Mouse (Mus musculus) midbrain, postnatal 0 days (tissue): ENCODE results near the gene Yeats2. TPM values are rescaled to one million over a fixed set of nuclear protein-coding genes. Genes with fewer than 3 reads are reported as not detected.

Experiments used
- ATAC-seq: fragments of 200-750 bp; cut with Nextera tagmentation; 2 replicates; pipeline ENCODE4 v1.8.0; 2017; ENCODE audit warnings: moderate number of reproducible peaks, mild to moderate bottlenecking, moderate TSS enrichment, moderate library complexity; ENCODE audit not compliant: low FRiP score
- DNase-seq: peaks from one replicate; pipeline ENCODE4 v3.0.0-alpha.2; 2015; ENCODE audit warnings: low spot score
- H3K27ac ChIP-seq: fragments of 300-500 bp; sonication (generic); 2 replicates; pipeline ENCODE4 v1.5.1; 2014; ENCODE audit warnings: low read depth, mild to moderate bottlenecking, low read length, mixed read lengths
- H3K27me3 ChIP-seq: fragments of 300-500 bp; sonication (generic); 2 replicates; pipeline ENCODE4 v1.6.1; 2014; ENCODE audit warnings: low read length, control low read depth, mixed read lengths; ENCODE audit not compliant: insufficient read depth
- H3K36me3 ChIP-seq: fragments of 300-500 bp; sonication (generic); 2 replicates; pipeline ENCODE4 v1.6.1; 2014; ENCODE audit warnings: low read length, control low read depth, mixed read lengths; ENCODE audit not compliant: insufficient read depth
- H3K4me1 ChIP-seq: fragments of 300-500 bp; sonication (generic); 2 replicates; pipeline ENCODE4 v1.6.1; 2014; ENCODE audit warnings: mild to moderate bottlenecking, control low read depth, antibody characterized with exemption, low read length, mixed read lengths; ENCODE audit not compliant: insufficient read depth
- H3K4me2 ChIP-seq: fragments of 300-500 bp; sonication (generic); 2 replicates; pipeline ENCODE4 v1.6.1; 2014; ENCODE audit warnings: low read depth, mild to moderate bottlenecking, low read length, mixed read lengths; ENCODE audit not compliant: poor library complexity, severe bottlenecking
- H3K4me3 ChIP-seq: fragments of 300-500 bp; sonication (generic); 2 replicates; pipeline ENCODE4 v1.5.1; 2014; ENCODE audit warnings: low read depth, mild to moderate bottlenecking, low read length, moderate library complexity
- H3K9ac ChIP-seq: fragments of 300-500 bp; sonication (generic); replicated peaks from 2 replicates; pipeline ENCODE4 v1.6.1; 2014; ENCODE audit warnings: mild to moderate bottlenecking, low read length, moderate library complexity, mixed read lengths; ENCODE audit not compliant: poor library complexity, severe bottlenecking
- H3K9me3 ChIP-seq: fragments of 300-500 bp; sonication (generic); 2 replicates; pipeline ENCODE4 v1.6.1; 2016; ENCODE audit warnings: low read length, control low read depth
- CTCF ChIP-seq: IDR thresholded peaks from 2 replicates; pipeline ENCODE4 v1.5.1; 2016; ENCODE audit warnings: antibody characterized with exemption, mild to moderate bottlenecking
- WGBS: fragments of 180-500 bp; shearing (Covaris S2); extraction: QIAGEN DNeasy Blood & Tissue Kit; methylation state at CpG from one replicate; pipeline ENCODE4 v1.1.7; 2014; 5-methylcytosine and 5-hydroxymethylcytosine counted together
- polyA plus RNA-seq: library from polyadenylated mRNA; unstranded; fragments of >200 nt; fragmentation: Nextera tagmentation; extraction: Ambion mirVana; gene quantifications from 2 replicates; pipeline ENCODE4 v1.2.1, GENCODE M21; 2015
- total RNA-seq: library from RNA; depleted of rRNA; stranded (reverse); fragments of >200 nt; gene quantifications from 2 replicates; pipeline ENCODE4 v1.2.3, GENCODE M21; 2014

Gene Yeats2
- total and polyA plus RNA-seq, 2 experiments from 2014 or later = 11.3 to 43.2 TPM

- no peak overlapping the region for H3K9ac ChIP-seq
- H3K4me3 ChIP-seq = no peak overlapping the region
- peak; percentile 12; the same call in 1 of the 2 replicates for TF ChIP-seq CTCF
- no peaks in the 10 kb centered on the region for H3K27me3 ChIP-seq
- H3K27ac ChIP-seq = peak overlapping the region; percentile 14; the same call in 1 of the 2 replicates
- peaks cover 48% of the 10 kb centered on the region for H3K36me3 ChIP-seq
- H3K4me1 ChIP-seq = no peaks in the 10 kb centered on the region
- WGBS = 65% methylated on average over 3 of the region's 3 CpGs
- no peak overlapping the region for H3K4me2 ChIP-seq
- ATAC-seq (0 out of 2 replicates have a peak, but pooled peaks have one; percentile 16), DNase-seq (peak; percentile 65)
- H3K9me3 ChIP-seq = no peaks in the 10 kb centered on the region
Observed at GRCm38 (mm10) chr16:20169471-20170106, 28.7 kb downstream of the Yeats2 start.

- TF ChIP-seq CTCF = peak; percentile 46
- DNase-seq (no peak), ATAC-seq (no peak)
- Histone ChIP-seq H3K9ac (no peak overlapping the region), H3K4me1 (no peaks in the 10 kb centered on the region), H3K9me3 (no peaks in the 10 kb centered on the region), H3K27ac (no peak overlapping the region), H3K4me3 (no peak overlapping the region), H3K27me3 (no peaks in the 10 kb centered on the region), H3K4me2 (no peak overlapping the region), H3K36me3 (peaks cover 33% of the 10 kb centered on the region)
- 87% methylated on average over 23 of the region's 23 CpGs for WGBS
Observed at GRCm38 (mm10) chr16:20179406-20180175, 38.7 kb downstream of the Yeats2 start.

GRCm38 (mm10) chr16:20185368-20185767 is 44.5 kb downstream of the Yeats2 start:
- Histone ChIP-seq H3K9ac (no peak overlapping the region), H3K36me3 (peaks cover 40% of the 10 kb centered on the region), H3K4me3 (no peak overlapping the region), H3K4me1 (no peaks in the 10 kb centered on the region), H3K9me3 (no peaks in the 10 kb centered on the region), H3K27me3 (no peaks in the 10 kb centered on the region), H3K4me2 (no peak overlapping the region), H3K27ac (no peak overlapping the region)
- 61% methylated on average over 2 of the region's 2 CpGs for WGBS
- peak; percentile 37 for DNase-seq
- TF ChIP-seq CTCF = peak; percentile 79
- ATAC-seq = 0 out of 2 replicates have a peak, but pooled peaks have one; percentile 20

- H3K4me1 ChIP-seq = no peaks in the 10 kb centered on the region
- H3K9ac ChIP-seq = no peak overlapping the region
- 91% methylated on average over 3 of the region's 3 CpGs for WGBS
- no peak overlapping the region for H3K27ac ChIP-seq
- H3K4me2 ChIP-seq = no peak overlapping the region
- ATAC-seq (no peak), DNase-seq (no peak)
- H3K9me3 ChIP-seq = no peaks in the 10 kb centered on the region
- no peak for TF ChIP-seq CTCF
- H3K4me3 ChIP-seq = no peak overlapping the region
- H3K36me3 ChIP-seq = peaks cover 54% of the 10 kb centered on the region
- H3K27me3 ChIP-seq = no peaks in the 10 kb centered on the region
Observed at GRCm38 (mm10) chr16:20191161-20191882, 50.5 kb downstream of the Yeats2 start.

GRCm38 (mm10) chr16:20192043-20192442 is 51.2 kb downstream of the Yeats2 start:
- no peak for ATAC-seq
- no peak for TF ChIP-seq CTCF
- H3K9me3 ChIP-seq = no peaks in the 10 kb centered on the region
- H3K27ac ChIP-seq = no peak overlapping the region
- H3K9ac ChIP-seq = no peak overlapping the region
- no peak overlapping the region for H3K4me3 ChIP-seq
- peaks cover 51% of the 10 kb centered on the region for H3K36me3 ChIP-seq
- no peak for DNase-seq
- no peaks in the 10 kb centered on the region for H3K27me3 ChIP-seq
- H3K4me1 ChIP-seq = no peaks in the 10 kb centered on the region
- H3K4me2 ChIP-seq = no peak overlapping the region
